Mouse (Mus musculus): ENCODE measurements around the gene Rapgef4.

Rapgef4 gene

GRCm38 (mm10) chr2:72240691-72241090 is 259.7 kb downstream of the Rapgef4 start:
- no peak for DNase-seq

- DNase-seq, result no peak
Observed at GRCm38 (mm10) chr2:72241714-72242472, 260.9 kb downstream of the Rapgef4 start.

GRCm38 (mm10) chr2:72242910-72243675 is 262.1 kb downstream of the Rapgef4 start:
- DNase-seq, result no peak

GRCm38 (mm10) chr2:72245631-72246030 is 264.6 kb downstream of the Rapgef4 start:
- DNase-seq, result no peak

GRCm38 (mm10) chr2:72246376-72246775 is 265.3 kb downstream of the Rapgef4 start:
- no peak for DNase-seq

- no peak for DNase-seq
Observed at GRCm38 (mm10) chr2:72247819-72248218, 266.8 kb downstream of the Rapgef4 start.

- DNase-seq, result no peak
Observed at GRCm38 (mm10) chr2:72252510-72253505, 271.8 kb downstream of the Rapgef4 start.

GRCm38 (mm10) chr2:72253882-72254281 is 272.8 kb downstream of the Rapgef4 start:
- no peak for DNase-seq

- no peak for DNase-seq
Observed at GRCm38 (mm10) chr2:72254813-72255582, 274.0 kb downstream of the Rapgef4 start.

GRCm38 (mm10) chr2:72260704-72261103 is 279.7 kb downstream of the Rapgef4 start:
- no peak for DNase-seq

- DNase-seq, result no peak
Observed at GRCm38 (mm10) chr2:72262814-72263480, 281.9 kb downstream of the Rapgef4 start.

- DNase-seq, result no peak
Observed at GRCm38 (mm10) chr2:72267390-72267789, 286.4 kb downstream of the Rapgef4 start.

- no peak for DNase-seq
Observed at GRCm38 (mm10) chr2:72269651-72270341, 288.8 kb downstream of the Rapgef4 start.

GRCm38 (mm10) chr2:72278247-72278873 is 297.3 kb downstream of the Rapgef4 start:
- no peak for DNase-seq

GRCm38 (mm10) chr2:72280524-72280923 is 299.5 kb downstream of the Rapgef4 start:
- DNase-seq, result no peak

- no peak for DNase-seq
Observed at GRCm38 (mm10) chr2:72281971-72282370, 300.9 kb downstream of the Rapgef4 start.

- no peak for DNase-seq
Observed at GRCm38 (mm10) chr2:72282733-72283132, 301.7 kb downstream of the Rapgef4 start.

GRCm38 (mm10) chr2:72284689-72285088 is 303.6 kb downstream of the Rapgef4 start:
- no peak for DNase-seq

- DNase-seq, result peak; percentile 24
Observed at GRCm38 (mm10) chr2:72285256-72285887, 304.3 kb downstream of the Rapgef4 start, which contains the start of gene Map3k20. Map3k20 (plus strand) TSS chr2:72285637.
